Mouse (Mus musculus) hindbrain, postnatal 0 days (tissue): ENCODE data around the gene Bcl2l12. TPM values are rescaled to one million over a fixed set of nuclear protein-coding genes. Genes with fewer than 3 reads are reported as not detected.
A peak's percentile ranks its signal among the peaks of the same experiment; 100 is the strongest.

Experiments
- ATAC-seq: fragments of 200-750 bp; cut with Nextera tagmentation; 2 replicates; pipeline ENCODE4 v1.8.0; 2017; ENCODE audit warnings: mild to moderate bottlenecking, moderate TSS enrichment, moderate library complexity
- DNase-seq: peaks from one replicate; pipeline ENCODE4 v3.0.0-alpha.2; 2015; ENCODE audit warnings: low spot score
- H3K27ac ChIP-seq: fragments of 300-500 bp; sonication (generic); 2 replicates; pipeline ENCODE4 v1.5.1; 2014; ENCODE audit warnings: mild to moderate bottlenecking
- H3K27me3 ChIP-seq: fragments of 300-500 bp; sonication (generic); 2 replicates; pipeline ENCODE4 v1.6.1; 2014; ENCODE audit warnings: low read length, mixed read lengths; ENCODE audit not compliant: insufficient read depth
- H3K36me3 ChIP-seq: fragments of 300-500 bp; sonication (generic); 2 replicates; pipeline ENCODE4 v1.6.1; 2014; ENCODE audit warnings: low read length, mixed read lengths; ENCODE audit not compliant: insufficient read depth
- H3K4me1 ChIP-seq: fragments of 300-500 bp; sonication (generic); 2 replicates; pipeline ENCODE4 v1.6.1; 2014; ENCODE audit warnings: antibody characterized with exemption, low read length, mixed read lengths; ENCODE audit not compliant: insufficient read depth
- H3K4me2 ChIP-seq: fragments of 300-500 bp; sonication (generic); 2 replicates; pipeline ENCODE4 v1.6.1; 2014; ENCODE audit warnings: low read depth, mild to moderate bottlenecking, low read length, moderate library complexity, mixed read lengths
- H3K4me3 ChIP-seq: fragments of 300-500 bp; sonication (generic); 2 replicates; pipeline ENCODE4 v1.5.1; 2014; ENCODE audit warnings: low read length
- H3K9ac ChIP-seq: fragments of 300-500 bp; sonication (generic); replicated peaks from 2 replicates; pipeline ENCODE4 v1.6.1; 2014; ENCODE audit warnings: mild to moderate bottlenecking, low read length, moderate library complexity, mixed read lengths
- H3K9me3 ChIP-seq: fragments of 300-500 bp; sonication (generic); 2 replicates; pipeline ENCODE4 v1.6.1; 2016; ENCODE audit warnings: low read length, mixed read lengths
- CTCF ChIP-seq: IDR thresholded peaks from 2 replicates; pipeline ENCODE4 v1.5.1; 2016; ENCODE audit warnings: antibody characterized with exemption, control low read depth, low read depth
- WGBS: fragments of 180-500 bp; shearing (Covaris S2); extraction: QIAGEN DNeasy Blood & Tissue Kit; methylation state at CpG from one replicate; pipeline ENCODE4 v1.1.7; 2014; 5-methylcytosine and 5-hydroxymethylcytosine counted together
- polyA plus RNA-seq: library from polyadenylated mRNA; unstranded; fragments of >200 nt; fragmentation: Nextera tagmentation; extraction: Ambion mirVana; gene quantifications from 2 replicates; pipeline ENCODE4 v1.2.1, GENCODE M21; 2015
- total RNA-seq: library from RNA; depleted of rRNA; stranded (reverse); fragments of >200 nt; gene quantifications from 2 replicates; pipeline ENCODE4 v1.2.3, GENCODE M21; 2014

Bcl2l12 gene
- total and polyA plus RNA-seq, 2 experiments from 2014 or later, result 13.0 to 15.0 TPM

- ATAC-seq (no peak), DNase-seq (no peak)
- TF ChIP-seq CTCF, result no peak
- Histone ChIP-seq H3K27ac (peak overlapping the region; percentile 78), H3K36me3 (no peaks in the 10 kb centered on the region), H3K27me3 (no peaks in the 10 kb centered on the region), H3K4me3 (no peak overlapping the region; the same call in 1 of the 2 replicates), H3K4me2 (peak overlapping the region; percentile 96), H3K4me1 (peaks cover 14% of the 10 kb centered on the region), H3K9ac (no peak overlapping the region), H3K9me3 (no peaks in the 10 kb centered on the region)
- WGBS, result 48% methylated on average over 8 of the region's 8 CpGs
Measured at GRCm38 (mm10) chr7:45019031-45019571, 20.6 kb upstream of the Bcl2l12 start.

GRCm38 (mm10) chr7:45017242-45018061, 18.9 kb upstream of the Bcl2l12 start, which contains the start of gene Rras:
Gene Rras (plus strand): TSS chr7:45017961.
- Histone ChIP-seq H3K4me3 (peak within 1 kb of the TSS; percentile 65), H3K27me3 (no peaks in the 10 kb centered on the region), H3K4me2 (peak within 1 kb of the TSS; percentile 96), H3K36me3 (peaks cover 9% of the 10 kb centered on the region), H3K9me3 (no peaks in the 10 kb centered on the region), H3K9ac (peak within 1 kb of the TSS; percentile 55), H3K4me1 (peaks cover 14% of the 10 kb centered on the region), H3K27ac (peak within 1 kb of the TSS; percentile 80)
- WGBS, result under 1% methylated on average over 34 of the region's 36 CpGs
- peak; percentile 37 for TF ChIP-seq CTCF
- DNase-seq (peak; percentile 93), ATAC-seq (peak; percentile 82)

GRCm38 (mm10) chr7:45016761-45017160, 18.2 kb upstream of the Bcl2l12 start:
- peaks cover 16% of the 10 kb centered on the region for H3K36me3 ChIP-seq
- no peaks in the 10 kb centered on the region for H3K27me3 ChIP-seq
- 5% methylated on average over 4 of the region's 4 CpGs for WGBS
- peak overlapping the region; percentile 80 for H3K27ac ChIP-seq
- no peak for TF ChIP-seq CTCF
- H3K4me3 ChIP-seq, result peak overlapping the region; percentile 65
- H3K9ac ChIP-seq, result peak overlapping the region; percentile 55; the same call in 1 of the 2 replicates
- no peak for ATAC-seq
- peaks cover 14% of the 10 kb centered on the region for H3K4me1 ChIP-seq
- no peak for DNase-seq
- H3K4me2 ChIP-seq, result peak overlapping the region; percentile 96
- H3K9me3 ChIP-seq, result no peaks in the 10 kb centered on the region

- peak within 1 kb of the TSS; percentile 89 for H3K9ac ChIP-seq
- H3K36me3 ChIP-seq, result peaks cover 22% of the 10 kb centered on the region
- DNase-seq, result peak; percentile 100
- H3K4me3 ChIP-seq, result peak within 1 kb of the TSS; percentile 65
- H3K4me2 ChIP-seq, result peak within 1 kb of the TSS; percentile 96
- ATAC-seq, result peak; percentile 95
- no peaks in the 10 kb centered on the region for H3K27me3 ChIP-seq
- H3K27ac ChIP-seq, result peak within 1 kb of the TSS; percentile 83
- no peak for TF ChIP-seq CTCF
- WGBS, result 1% methylated on average over 67 of the region's 69 CpGs
- H3K4me1 ChIP-seq, result peaks cover 14% of the 10 kb centered on the region
- H3K9me3 ChIP-seq, result no peaks in the 10 kb centered on the region
Measured at GRCm38 (mm10) chr7:45015957-45016612, 17.6 kb upstream of the Bcl2l12 start, which contains the start of gene Scaf1. Gene Scaf1 (minus strand): TSS chr7:45016363.

GRCm38 (mm10) chr7:45015344-45015956, 16.9 kb upstream of the Bcl2l12 start:
- Histone ChIP-seq H3K36me3 (peaks cover 24% of the 10 kb centered on the region), H3K4me2 (peak overlapping the region; percentile 81), H3K4me3 (peak overlapping the region; percentile 65), H3K9ac (peak overlapping the region; percentile 89), H3K27me3 (no peaks in the 10 kb centered on the region), H3K4me1 (peaks cover 14% of the 10 kb centered on the region), H3K27ac (peak overlapping the region; percentile 83), H3K9me3 (no peaks in the 10 kb centered on the region)
- no peak for DNase-seq
- no peak for TF ChIP-seq CTCF
- ATAC-seq, result no peak
- 2% methylated on average over 20 of the region's 20 CpGs for WGBS

GRCm38 (mm10) chr7:45014096-45014451, 15.6 kb upstream of the Bcl2l12 start:
- Histone ChIP-seq H3K9me3 (no peaks in the 10 kb centered on the region), H3K9ac (0 out of 2 replicates have a peak overlapping the region, but pooled peaks have one; percentile 21), H3K27me3 (no peaks in the 10 kb centered on the region), H3K36me3 (peaks cover 35% of the 10 kb centered on the region), H3K4me2 (no peak overlapping the region), H3K27ac (no peak overlapping the region), H3K4me3 (no peak overlapping the region), H3K4me1 (peaks cover 14% of the 10 kb centered on the region)
- ATAC-seq, result no peak
- TF ChIP-seq CTCF, result no peak
- no peak for DNase-seq
- 93% methylated on average over 3 of the region's 3 CpGs for WGBS
